Mouse (Mus musculus) lung, embryonic 16.5 days (tissue): ENCODE measurements around the gene Tyrp1. TPM values are rescaled to one million over a fixed set of nuclear protein-coding genes. Genes with fewer than 3 reads are reported as not detected.

Experiments
- ATAC-seq: fragments of 200-750 bp; cut with Nextera tagmentation; 2 replicates; pipeline ENCODE4 v1.8.0; 2017; ENCODE audit warnings: low read depth, mild to moderate bottlenecking, moderate library complexity
- H3K27ac ChIP-seq: fragments of 300-500 bp; sonication (generic); 2 replicates; pipeline ENCODE4 v1.5.1; 2014; ENCODE audit warnings: mild to moderate bottlenecking, control low read depth, low read length
- H3K27me3 ChIP-seq: fragments of 300-500 bp; sonication (generic); 2 replicates; pipeline ENCODE4 v1.6.1; 2014; ENCODE audit warnings: low read depth, low read length, mixed read lengths; ENCODE audit not compliant: control insufficient read depth, insufficient read depth
- H3K36me3 ChIP-seq: fragments of 300-500 bp; sonication (generic); 2 replicates; pipeline ENCODE4 v1.6.1; 2014; ENCODE audit warnings: low read length; ENCODE audit not compliant: control insufficient read depth, insufficient read depth
- H3K4me1 ChIP-seq: fragments of 300-500 bp; sonication (generic); replicated peaks from 2 replicates; pipeline ENCODE4 v1.6.1; 2014; ENCODE audit warnings: low read length, mixed read lengths; ENCODE audit not compliant: control insufficient read depth, insufficient read depth
- H3K4me2 ChIP-seq: fragments of 300-500 bp; sonication (generic); 2 replicates; pipeline ENCODE4 v1.6.1; 2014; ENCODE audit warnings: low read depth, low read length, control low read depth
- H3K4me3 ChIP-seq: fragments of 300-500 bp; sonication (generic); 2 replicates; pipeline ENCODE4 v1.5.1; 2014; ENCODE audit warnings: mild to moderate bottlenecking, low read length, control low read depth
- H3K9ac ChIP-seq: fragments of 300-500 bp; sonication (generic); 2 replicates; pipeline ENCODE4 v1.6.1; 2014; ENCODE audit warnings: low read length, control low read depth
- H3K9me3 ChIP-seq: fragments of 300-500 bp; sonication (generic); 2 replicates; pipeline ENCODE4 v1.6.1; 2016; ENCODE audit warnings: low read length; ENCODE audit not compliant: control insufficient read depth
- WGBS: fragments of 180-500 bp; shearing (Covaris S2); extraction: QIAGEN DNeasy Blood & Tissue Kit; methylation state at CpG from one replicate; pipeline ENCODE4 v1.1.7; 2014; 5-methylcytosine and 5-hydroxymethylcytosine counted together
- polyA plus RNA-seq: library from polyadenylated mRNA; unstranded; fragments of >200 nt; fragmentation: Nextera tagmentation; extraction: Ambion mirVana; gene quantifications from 2 replicates; pipeline ENCODE4 v1.2.1, GENCODE M21; 2015

Tyrp1 gene
- polyA plus RNA-seq, 1 experiment from 2014 or later = not detected

- no peak overlapping the region for H3K4me3 ChIP-seq
- H3K9ac ChIP-seq = no peak overlapping the region
- 74% methylated on average over 7 of the region's 7 CpGs for WGBS
- H3K27me3 ChIP-seq = no peaks in the 10 kb centered on the region
- H3K9me3 ChIP-seq = no peaks in the 10 kb centered on the region
- H3K4me1 ChIP-seq = no peaks in the 10 kb centered on the region
- no peaks in the 10 kb centered on the region for H3K36me3 ChIP-seq
- H3K4me2 ChIP-seq = no peak overlapping the region
- no peak for ATAC-seq
- no peak overlapping the region for H3K27ac ChIP-seq
Measured at GRCm38 (mm10) chr4:80852590-80853425, 18.9 kb downstream of the Tyrp1 start.

DNA sequence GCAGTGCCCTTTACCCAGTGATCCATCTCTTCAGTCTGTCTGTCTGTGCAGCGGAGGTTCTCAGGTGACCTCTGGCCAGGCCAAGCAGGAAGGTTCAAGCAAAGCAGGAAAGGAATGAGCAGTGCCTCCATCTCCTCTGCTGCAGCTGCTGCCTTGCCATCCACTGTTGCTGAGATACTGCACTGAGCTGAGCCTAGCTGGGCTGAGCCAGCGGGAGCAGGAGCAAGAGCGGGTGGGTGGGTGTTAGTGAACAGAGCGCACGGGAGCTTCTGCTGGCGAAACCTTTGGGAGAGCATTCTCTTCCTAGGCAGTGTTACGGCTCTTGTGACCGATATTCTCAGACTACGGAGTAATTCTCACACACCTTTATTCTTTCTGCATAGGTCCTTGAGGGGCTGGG is 21.6 kb downstream of the Tyrp1 start:
- Histone ChIP-seq H3K4me2 (no peak overlapping the region), H3K4me1 (no peaks in the 10 kb centered on the region), H3K27ac (no peak overlapping the region), H3K36me3 (no peaks in the 10 kb centered on the region), H3K9ac (no peak overlapping the region), H3K27me3 (no peaks in the 10 kb centered on the region), H3K9me3 (no peaks in the 10 kb centered on the region), H3K4me3 (no peak overlapping the region)
- 71% methylated on average over 9 of the region's 9 CpGs for WGBS
- ATAC-seq = no peak

DNA sequence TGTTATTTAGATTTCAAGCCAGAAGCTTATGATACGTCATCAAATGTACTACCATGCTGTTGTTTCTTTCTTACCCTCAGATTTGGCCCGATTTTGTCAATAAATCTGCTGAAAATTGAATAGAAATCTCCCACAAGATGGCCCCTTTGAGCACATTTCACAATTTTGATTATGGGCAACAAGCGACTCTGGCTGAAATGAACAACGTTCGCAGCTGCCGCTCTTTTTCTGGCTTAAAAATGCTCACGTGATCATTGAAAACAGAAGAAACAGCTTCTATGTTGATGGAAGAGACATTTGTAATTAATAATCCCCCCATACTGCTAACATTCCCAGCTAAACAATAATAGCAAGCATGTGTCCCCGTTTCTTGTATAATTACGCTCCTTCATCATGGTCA is 29.0 kb downstream of the Tyrp1 start:
- WGBS = 81% methylated on average over 9 of the region's 9 CpGs

GRCm38 (mm10) chr4:80863906-80864305 is 30.0 kb downstream of the Tyrp1 start:
- whole genome bisulfite sequencing = 41% methylated on average over 7 of the region's 7 CpGs
- no peak overlapping the region for H3K4me3 ChIP-seq
- H3K9me3 ChIP-seq = no peaks in the 10 kb centered on the region
- ATAC-seq = no peak
- no peak overlapping the region for H3K27ac ChIP-seq
- no peak overlapping the region for H3K9ac ChIP-seq
- H3K27me3 ChIP-seq = no peaks in the 10 kb centered on the region
- H3K36me3 ChIP-seq = no peaks in the 10 kb centered on the region
- no peak overlapping the region for H3K4me2 ChIP-seq
- H3K4me1 ChIP-seq = peaks cover 5% of the 10 kb centered on the region

More for the DNA sequence above, 29.0 kb downstream of the Tyrp1 start:
- no peak overlapping the region for H3K4me3 ChIP-seq
- no peaks in the 10 kb centered on the region for H3K36me3 ChIP-seq
- H3K4me2 ChIP-seq = no peak overlapping the region
- no peaks in the 10 kb centered on the region for H3K9me3 ChIP-seq
- H3K9ac ChIP-seq = no peak overlapping the region
- H3K27ac ChIP-seq = no peak overlapping the region
- no peak for ATAC-seq
- peaks cover 5% of the 10 kb centered on the region for H3K4me1 ChIP-seq
- H3K27me3 ChIP-seq = no peaks in the 10 kb centered on the region

DNA sequence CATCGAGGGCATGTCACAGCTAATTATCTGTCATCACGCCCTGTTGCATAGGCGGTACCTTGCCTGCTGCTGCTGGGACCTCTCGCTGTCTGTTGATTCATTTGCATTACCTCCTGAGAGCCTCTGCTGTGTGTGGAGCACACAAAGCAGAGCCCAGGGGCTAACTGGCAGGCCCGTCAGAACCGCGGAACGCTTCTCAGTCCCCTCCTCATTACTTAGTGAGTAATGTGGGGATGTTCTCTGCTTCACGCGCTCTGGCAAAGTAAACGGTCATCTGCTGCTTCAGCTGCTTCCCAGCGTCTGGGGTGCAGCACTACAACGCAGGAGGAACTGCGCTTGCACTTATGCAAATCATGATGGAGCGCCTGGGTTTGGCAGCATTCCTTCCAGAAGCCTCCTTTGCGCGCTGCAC is 30.6 kb downstream of the Tyrp1 start:
- H3K27me3 ChIP-seq = no peaks in the 10 kb centered on the region
- H3K4me1 ChIP-seq = peaks cover 5% of the 10 kb centered on the region
- ATAC-seq = no peak
- peak overlapping the region; percentile 70 for H3K4me2 ChIP-seq
- no peaks in the 10 kb centered on the region for H3K9me3 ChIP-seq
- H3K36me3 ChIP-seq = no peaks in the 10 kb centered on the region
- peak overlapping the region; percentile 44 for H3K4me3 ChIP-seq
- H3K27ac ChIP-seq = no peak overlapping the region
- WGBS = 1% methylated on average over 17 of the region's 17 CpGs
- H3K9ac ChIP-seq = peak overlapping the region; percentile 58

DNA sequence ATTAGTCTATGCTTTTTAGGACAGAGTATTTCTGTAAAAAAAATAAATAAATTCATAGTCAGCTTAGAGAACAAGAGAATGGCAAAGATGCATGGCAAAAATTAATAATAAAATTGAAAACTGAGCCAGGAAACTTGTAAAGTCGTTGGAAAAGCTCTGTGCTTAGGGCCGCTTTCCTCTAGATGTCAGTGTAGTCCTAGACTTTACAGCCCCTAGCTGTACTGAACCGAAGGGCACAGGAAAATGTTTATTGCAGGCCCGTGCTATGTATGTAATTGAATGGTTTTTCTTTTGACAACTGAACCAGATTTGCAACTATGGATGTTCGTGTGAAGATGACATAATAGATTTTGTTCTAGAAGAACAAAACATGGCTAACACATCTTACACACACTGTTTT is 32.1 kb downstream of the Tyrp1 start:
- 11% methylated on average over 5 of the region's 5 CpGs for WGBS
- H3K27me3 ChIP-seq = no peaks in the 10 kb centered on the region
- no peak for ATAC-seq
- no peak overlapping the region for H3K4me2 ChIP-seq
- no peak overlapping the region for H3K27ac ChIP-seq
- no peaks in the 10 kb centered on the region for H3K9me3 ChIP-seq
- no peak overlapping the region for H3K9ac ChIP-seq
- H3K36me3 ChIP-seq = no peaks in the 10 kb centered on the region
- peaks cover 5% of the 10 kb centered on the region for H3K4me1 ChIP-seq
- no peak overlapping the region for H3K4me3 ChIP-seq

DNA sequence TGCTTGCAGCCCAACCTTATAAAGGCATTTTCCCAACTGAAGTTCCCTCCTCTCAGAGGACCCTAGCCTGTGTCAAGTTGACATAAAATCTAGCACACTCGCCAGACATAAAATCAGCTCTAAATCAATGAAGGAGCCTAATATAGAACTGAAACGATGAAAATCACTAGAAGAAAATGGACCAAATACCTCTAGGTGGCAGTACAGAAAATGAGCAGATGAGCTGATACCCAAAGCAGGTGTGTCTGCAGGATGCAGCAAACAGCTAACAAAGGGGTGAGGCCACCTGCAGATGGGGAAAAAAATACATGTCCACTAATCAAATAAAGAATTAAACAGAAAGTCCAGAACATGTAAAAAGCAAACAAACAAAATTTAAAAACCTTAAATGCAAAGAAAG is 35.7 kb downstream of the Tyrp1 start:
- Histone ChIP-seq H3K27ac (no peak overlapping the region), H3K36me3 (no peaks in the 10 kb centered on the region), H3K9ac (no peak overlapping the region), H3K27me3 (no peaks in the 10 kb centered on the region), H3K4me1 (peaks cover 2% of the 10 kb centered on the region), H3K9me3 (no peaks in the 10 kb centered on the region), H3K4me2 (no peak overlapping the region), H3K4me3 (no peak overlapping the region)
- no peak for ATAC-seq
- 32% methylated on average over 2 of the region's 2 CpGs for WGBS

DNA sequence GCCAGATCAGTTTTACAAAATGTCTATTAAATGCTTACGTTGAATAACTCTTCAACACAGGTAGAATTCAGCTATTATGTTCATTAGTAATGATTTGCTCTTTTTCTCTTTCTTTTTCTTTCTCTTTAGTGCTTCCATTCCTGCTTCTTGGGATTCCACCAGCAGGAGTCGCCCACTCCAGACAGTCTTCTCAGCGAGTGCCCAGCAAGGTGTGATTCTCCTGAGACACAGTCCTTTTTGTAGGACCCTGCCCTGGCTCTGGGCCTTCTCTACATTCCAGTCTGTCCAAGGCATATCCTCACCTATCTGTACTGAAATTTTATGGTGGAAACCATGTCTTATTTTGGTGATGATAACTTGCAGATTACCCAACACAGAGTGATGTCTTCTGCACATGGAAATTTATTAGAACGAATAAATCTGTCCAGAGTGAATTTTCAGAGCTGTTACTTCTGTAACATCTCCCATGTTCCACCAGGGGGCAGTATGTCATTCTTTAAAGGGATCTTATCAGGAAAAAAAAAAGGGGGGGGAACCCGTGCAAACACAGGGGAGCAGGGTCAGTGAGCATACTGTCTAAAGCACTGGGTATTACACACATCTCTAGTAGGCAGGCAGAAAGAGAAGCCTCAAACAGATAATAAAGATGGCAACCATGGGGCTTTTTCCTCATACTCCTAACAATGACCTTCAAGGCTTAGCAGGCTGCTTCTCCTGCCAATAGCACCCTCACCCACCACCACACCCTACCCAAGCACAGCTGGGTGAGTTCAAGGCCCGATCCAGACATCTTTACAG is 39.1 kb downstream of the Tyrp1 start:
- 34% methylated on average over 6 of the region's 6 CpGs for WGBS
- Histone ChIP-seq H3K27me3 (no peaks in the 10 kb centered on the region), H3K27ac (no peak overlapping the region), H3K4me2 (no peak overlapping the region), H3K9me3 (no peaks in the 10 kb centered on the region), H3K9ac (no peak overlapping the region), H3K4me1 (peaks cover 4% of the 10 kb centered on the region), H3K4me3 (no peak overlapping the region), H3K36me3 (no peaks in the 10 kb centered on the region)
- ATAC-seq = no peak

DNA sequence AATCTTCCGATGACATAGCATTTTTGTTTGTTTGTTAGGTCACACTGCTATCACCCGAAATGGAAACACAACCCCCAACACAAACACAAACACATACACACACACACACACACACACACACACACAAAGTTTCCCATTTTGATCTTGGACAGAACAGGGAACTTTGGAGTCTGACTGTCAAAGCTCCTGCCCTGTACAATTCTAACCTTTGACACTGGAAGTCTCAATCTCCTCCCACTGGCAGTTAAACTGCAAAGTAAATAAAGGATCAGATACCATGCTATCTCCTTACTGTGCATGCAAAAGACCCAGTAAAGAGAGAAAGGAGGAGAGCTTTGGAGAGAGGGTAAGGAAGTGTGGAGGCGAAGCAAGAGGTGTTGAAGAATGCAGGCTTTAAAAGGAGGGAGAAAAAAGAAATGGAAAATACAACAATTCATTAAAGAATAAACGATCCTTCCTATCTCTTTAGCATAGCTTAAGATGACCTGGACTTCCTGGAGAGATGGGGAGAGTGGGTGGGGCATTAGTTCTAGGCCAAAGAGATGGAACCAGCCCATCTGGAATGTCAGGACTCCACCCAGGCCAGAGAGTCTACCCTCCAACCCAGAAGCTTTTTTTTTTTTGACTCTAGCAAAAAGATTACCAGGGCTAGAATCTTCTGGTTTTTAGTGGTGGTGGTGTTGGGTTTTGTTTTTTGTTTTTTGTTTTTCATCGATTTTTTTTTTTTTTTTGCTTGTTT is 40.4 kb downstream of the Tyrp1 start:
- Histone ChIP-seq H3K9me3 (no peaks in the 10 kb centered on the region), H3K4me1 (peaks cover 4% of the 10 kb centered on the region), H3K27me3 (no peaks in the 10 kb centered on the region), H3K4me3 (no peak overlapping the region), H3K36me3 (no peaks in the 10 kb centered on the region), H3K4me2 (no peak overlapping the region), H3K27ac (peak overlapping the region; percentile 66), H3K9ac (no peak overlapping the region)
- no peak; the same call in 1 of the 2 replicates for ATAC-seq
- WGBS = 44% methylated on average over 5 of the region's 5 CpGs
